Mouse (Mus musculus) cerebellum, adult (tissue): ENCODE results near the gene Dlec1.

Experiments
- ATAC-seq: cut with Nextera tagmentation; 2 replicates; pipeline ENCODE4 v1.9.2; 2017; ENCODE audit warnings: mild to moderate bottlenecking, moderate library complexity, mixed read lengths; ENCODE audit not compliant: insufficient number of reproducible peaks, low FRiP score, low TSS enrichment

The Dlec1 gene

DNA sequence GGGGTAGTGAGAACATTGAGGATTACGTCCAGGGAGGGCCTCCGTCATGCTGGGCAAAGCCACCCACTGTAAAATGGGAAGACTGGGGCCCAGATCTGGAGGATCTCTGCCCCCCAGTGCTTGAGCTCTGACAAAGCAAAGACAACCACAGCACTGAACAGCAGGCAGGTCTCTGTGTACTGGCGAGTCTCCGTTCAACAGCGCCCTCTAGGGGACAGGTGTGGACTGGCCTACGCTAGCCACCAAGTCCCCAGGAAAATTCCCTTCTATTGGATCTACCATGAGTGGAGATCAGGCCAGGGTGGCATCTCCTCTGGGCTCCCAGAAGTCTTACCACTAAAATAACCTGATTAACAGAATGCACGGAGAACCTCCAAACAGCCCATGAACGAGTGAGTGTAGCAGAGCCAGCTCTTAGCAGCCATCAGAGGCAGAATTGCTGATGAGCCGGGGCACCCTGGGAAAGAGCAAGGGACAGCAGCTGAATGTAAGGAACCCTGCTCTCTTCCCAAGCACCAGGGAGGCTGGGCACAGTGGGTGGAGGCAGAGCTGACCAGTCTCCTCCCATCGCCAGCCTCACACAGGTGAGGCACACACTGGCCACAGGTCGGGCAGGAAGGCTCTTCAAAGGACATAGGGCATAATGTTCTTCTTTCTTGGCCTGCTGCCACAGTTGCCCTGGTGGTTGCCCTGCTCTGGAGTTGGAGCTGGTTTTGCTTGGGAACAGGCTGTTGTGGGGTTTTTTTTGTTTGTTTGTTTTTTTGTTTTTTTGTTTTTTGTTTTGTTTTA, 90.1 kb downstream of the Dlec1 start:
- no peak for ATAC-seq
